8 mouse cellular contexts compared by ENCODE assay signal in genomic region chr7:27396184-27397047, GRCm38 (mm10). TPM values are rescaled to one million over a fixed set of nuclear protein-coding genes. Genes with fewer than 3 reads are reported as not detected.
DNase-seq lines count a peak whose midpoint lies in the region; ATAC-seq and TF ChIP-seq lines count a peak whose summit lies in the region.

No protein-coding gene starts in this region.

- intact Hi-C loops in left cerebral cortex, postnatal 4 days (cut with DNase I) = no loop called here

- H3K9ac ChIP-seq in forebrain, embryonic 15.5 days (replicated peaks) = peak overlapping the region; percentile 49
- H3K9ac ChIP-seq in midbrain, postnatal 0 days (replicated peaks; ENCODE audit: low read length, poor library complexity, severe bottlenecking) = peak overlapping the region; percentile 68

- no peak overlapping the region for H3K27ac ChIP-seq in forebrain, embryonic 15.5 days (replicated peaks)
- no peak overlapping the region for H3K27ac ChIP-seq in midbrain, postnatal 0 days (ENCODE audit: low read depth, low read length)

- TF ChIP-seq CTCF in midbrain, postnatal 0 days (IDR thresholded peaks at IDR 0.05) = peak; percentile 19

- peaks cover 13% of the 10 kb centered on the region for H3K4me1 ChIP-seq in forebrain, embryonic 15.5 days
- no peaks in the 10 kb centered on the region; the same call in 1 of the 2 replicates for H3K4me1 ChIP-seq in midbrain, postnatal 0 days (ENCODE audit: insufficient read depth, low read length)

- peak; percentile 60 for DNase-seq in adrenal gland, postnatal 14 days
- no peak for DNase-seq in adrenal gland, postnatal 4 days (ENCODE audit: low spot score in 2 of 2)
- DNase-seq in right cerebral cortex, postnatal 10 days (ENCODE audit: low spot score in 2 of 2) = peak; percentile 72 to 77
- no peak for DNase-seq in right cerebral cortex, adult 18-20 months
- DNase-seq in left cerebral cortex, postnatal 4 days = peak; percentile 67
- DNase-seq in midbrain, postnatal 0 days (ENCODE audit: low spot score) = peak; percentile 54

- peak overlapping the region; percentile 48 for H3K4me3 ChIP-seq in forebrain, embryonic 15.5 days
- H3K4me3 ChIP-seq in midbrain, postnatal 0 days (ENCODE audit: low read depth, low read length) = peak overlapping the region; percentile 52

- 3% methylated on average over 42 of the region's 68 CpGs for WGBS in forebrain, embryonic 15.5 days
- WGBS in midbrain, postnatal 0 days = 2% methylated on average over 39 of the region's 68 CpGs

- peaks cover 79% of the 10 kb centered on the region for H3K27me3 ChIP-seq in forebrain, embryonic 15.5 days
- peaks cover 30% of the 10 kb centered on the region; the same call in 1 of the 2 replicates for H3K27me3 ChIP-seq in midbrain, postnatal 0 days (ENCODE audit: insufficient read depth, low read length)

- peak; percentile 57 for ATAC-seq in forebrain, embryonic 15.5 days (replicated peaks)
- ATAC-seq in midbrain, postnatal 0 days (ENCODE audit: low FRiP score) = peak; percentile 59; the same call in 1 of the 2 replicates
- ATAC-seq in inflammation-experienced regulatory T-cells, adult 6 months = no peak

- H3K9me3 ChIP-seq in forebrain, embryonic 15.5 days = no peaks in the 10 kb centered on the region
- H3K9me3 ChIP-seq in midbrain, postnatal 0 days (ENCODE audit: low read length) = no peaks in the 10 kb centered on the region

- H3K36me3 ChIP-seq in forebrain, embryonic 15.5 days = no peaks in the 10 kb centered on the region
- H3K36me3 ChIP-seq in midbrain, postnatal 0 days (ENCODE audit: insufficient read depth, low read length) = peaks cover 13% of the 10 kb centered on the region; the same call in 1 of the 2 replicates

- H3K4me2 ChIP-seq in forebrain, embryonic 15.5 days (replicated peaks) = peak overlapping the region; percentile 78
- peak overlapping the region; percentile 81 for H3K4me2 ChIP-seq in midbrain, postnatal 0 days (ENCODE audit: low read depth, low read length, poor library complexity, severe bottlenecking)

RNA-seq across cellular contexts. Expression of gene Gm20479, which starts 39.2 kb away (rescaled TPM):
- total RNA-seq in adrenal gland, postnatal 14 days (2021) = 1.8 TPM in 2 replicates
- total RNA-seq in adrenal gland, postnatal 4 days (2021) = 1 to 10 TPM in 1 of 2 experiments, not detected in 1; 2.5 TPM
- 0.46 TPM in 1 of 2 replicates, not detected in the other for polyA plus RNA-seq in forebrain, embryonic 15.5 days (2015; fragmentation: Nextera tagmentation; extraction: Ambion mirVana)
- total RNA-seq in left cerebral cortex, postnatal 4 days (2021) = not detected
- not detected in 2 replicates for total RNA-seq in midbrain, postnatal 0 days (2014; rRNA removed)
- polyA plus RNA-seq in midbrain, postnatal 0 days (2015; fragmentation: Nextera tagmentation; extraction: Ambion mirVana) = not detected in 2 replicates
- polyA plus RNA-seq in inflammation-experienced regulatory T-cells, adult 6 months (2017; shearing (Covaris generic)) = 1 to 10 TPM in 1 of 3 experiments, not detected in 2; 4.0 TPM

RNA-seq across cellular contexts. Expression of gene Shkbp1, which starts 40.6 kb away (rescaled TPM):
- total RNA-seq in adrenal gland, postnatal 14 days (2021) = 16.1 and 26.1 TPM in 2 replicates
- total RNA-seq in adrenal gland, postnatal 4 days (2021) = 10 to 100 TPM; 22.9 to 31.7 TPM
- polyA plus RNA-seq in forebrain, embryonic 15.5 days (2015; fragmentation: Nextera tagmentation; extraction: Ambion mirVana) = 90.2 and 91.5 TPM in 2 replicates
- total RNA-seq in left cerebral cortex, postnatal 4 days (2021) = 10 to 100 TPM; 47.2 to 52.4 TPM
- 36.3 and 42.7 TPM in 2 replicates for total RNA-seq in midbrain, postnatal 0 days (2014; rRNA removed)
- polyA plus RNA-seq in midbrain, postnatal 0 days (2015; fragmentation: Nextera tagmentation; extraction: Ambion mirVana) = 24.1 and 25.1 TPM in 2 replicates
- 10 to 100 TPM; 46.9 to 59.2 (median 50.1) TPM for polyA plus RNA-seq in inflammation-experienced regulatory T-cells, adult 6 months (2017; shearing (Covaris generic))

RNA-seq across cellular contexts. Expression of gene Sptbn4, which starts 51.1 kb away (rescaled TPM):
- total RNA-seq in adrenal gland, postnatal 14 days (2021) = 0.74 and 1.5 TPM in 2 replicates
- 1 to 10 TPM; 1.2 to 1.4 TPM for total RNA-seq in adrenal gland, postnatal 4 days (2021)
- polyA plus RNA-seq in forebrain, embryonic 15.5 days (2015; fragmentation: Nextera tagmentation; extraction: Ambion mirVana) = 2.0 and 2.2 TPM in 2 replicates
- 10 to 100 TPM; 75.3 to 82.5 TPM for total RNA-seq in left cerebral cortex, postnatal 4 days (2021)
- 27.1 and 36.3 TPM in 2 replicates for total RNA-seq in midbrain, postnatal 0 days (2014; rRNA removed)
- 3.4 and 4.0 TPM in 2 replicates for polyA plus RNA-seq in midbrain, postnatal 0 days (2015; fragmentation: Nextera tagmentation; extraction: Ambion mirVana)
- under 1 TPM; 0.12 to 0.23 (median 0.13) TPM for polyA plus RNA-seq in inflammation-experienced regulatory T-cells, adult 6 months (2017; shearing (Covaris generic))

RNA-seq across cellular contexts. Expression of gene Blvrb, which starts 51.4 kb away (rescaled TPM):
- 72.6 and 76.9 TPM in 2 replicates for total RNA-seq in adrenal gland, postnatal 14 days (2021)
- total RNA-seq in adrenal gland, postnatal 4 days (2021) = 10 to 100 TPM; 58.4 to 62.1 TPM
- 15.8 and 17.1 TPM in 2 replicates for polyA plus RNA-seq in forebrain, embryonic 15.5 days (2015; fragmentation: Nextera tagmentation; extraction: Ambion mirVana)
- total RNA-seq in left cerebral cortex, postnatal 4 days (2021) = 10 to 100 TPM in 1 of 2 experiments, 1 to 10 TPM in 1; 9.7 to 12.2 TPM
- 13.7 and 19.5 TPM in 2 replicates for total RNA-seq in midbrain, postnatal 0 days (2014; rRNA removed)
- 15.9 and 18.3 TPM in 2 replicates for polyA plus RNA-seq in midbrain, postnatal 0 days (2015; fragmentation: Nextera tagmentation; extraction: Ambion mirVana)
- polyA plus RNA-seq in inflammation-experienced regulatory T-cells, adult 6 months (2017; shearing (Covaris generic)) = 10 to 100 TPM in 2 of 3 experiments, 1 to 10 TPM in 1; 6.0 to 21.7 (median 17.0) TPM

RNA-seq across cellular contexts. Expression of gene Ltbp4, which starts 58.9 kb away (rescaled TPM):
- 122 and 126 TPM in 2 replicates for total RNA-seq in adrenal gland, postnatal 14 days (2021)
- 100 to 1,000 TPM in 1 of 2 experiments, 10 to 100 TPM in 1; 95.4 to 102 TPM for total RNA-seq in adrenal gland, postnatal 4 days (2021)
- polyA plus RNA-seq in forebrain, embryonic 15.5 days (2015; fragmentation: Nextera tagmentation; extraction: Ambion mirVana) = 13.3 and 15.0 TPM in 2 replicates
- 10 to 100 TPM; 41.9 to 52.7 TPM for total RNA-seq in left cerebral cortex, postnatal 4 days (2021)
- total RNA-seq in midbrain, postnatal 0 days (2014; rRNA removed) = 25.3 and 44.3 TPM in 2 replicates
- 13.6 and 16.0 TPM in 2 replicates for polyA plus RNA-seq in midbrain, postnatal 0 days (2015; fragmentation: Nextera tagmentation; extraction: Ambion mirVana)
- 1 to 10 TPM in 1 of 3 experiments, under 1 TPM in 2; 0.45 to 1.2 (median 0.50) TPM for polyA plus RNA-seq in inflammation-experienced regulatory T-cells, adult 6 months (2017; shearing (Covaris generic))

Comparison
In these comparisons a context has a peak if more than half of its experiments do, and no peak if none do; other contexts are left out.
1. DNase-seq: peak in adrenal gland, postnatal 14 days (single experiment), right cerebral cortex, postnatal 10 days (2 of 2), left cerebral cortex, postnatal 4 days (single experiment) and midbrain, postnatal 0 days (single experiment); none in adrenal gland, postnatal 4 days (0 of 2) and right cerebral cortex, adult 18-20 months (single experiment).
2. RNA of gene Sptbn4, which starts 51.1 kb away (total RNA-seq): 75.3 to 82.5 TPM in left cerebral cortex, postnatal 4 days and 27.1 to 36.3 TPM in midbrain, postnatal 0 days; 1.2 to 1.4 TPM in adrenal gland, postnatal 4 days and 0.74 to 1.5 TPM in adrenal gland, postnatal 14 days; every median in the first group is over 10 times any median in the second.